ENCODE assay signal across 19 mouse cellular contexts in the genomic region with DNA sequence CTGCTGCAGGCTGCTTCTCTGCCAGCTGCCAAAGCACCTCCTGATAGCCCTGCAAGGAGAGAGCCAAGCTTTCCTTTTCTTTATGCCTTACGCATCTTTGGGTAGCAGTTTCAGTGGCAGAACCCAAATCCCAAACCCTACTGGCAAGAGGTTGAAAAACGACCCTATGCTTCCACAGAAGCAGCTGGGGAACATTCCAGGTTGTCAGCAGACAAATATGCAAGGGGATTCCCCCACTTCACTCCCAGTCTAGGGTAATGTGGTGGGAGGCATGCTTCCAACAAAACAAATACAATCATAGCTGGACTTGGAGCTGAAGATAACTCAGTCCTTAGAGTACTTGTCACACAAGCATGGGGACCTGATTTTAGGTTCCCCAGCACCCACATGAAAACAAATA.
DNase-seq lines count a peak whose midpoint lies in the region; ATAC-seq and TF ChIP-seq lines count a peak whose summit lies in the region.
"Had no signal": no experiment of that assay in that cellular context is flagged by ENCODE, and none has a peak within 500 bp of the region (broad histone marks: within the 10 kb centered on the region; RNA-seq: fewer than 3 reads in every experiment).

No protein-coding gene starts in this region.

- H3K36me3 ChIP-seq in forebrain, embryonic 13.5 days (ENCODE audit: poor library complexity, severe bottlenecking): no peaks in the 10 kb centered on the region
- no peaks in the 10 kb centered on the region for H3K36me3 ChIP-seq in forebrain, embryonic 14.5 days (ENCODE audit: control insufficient read depth, insufficient read depth, low read length)
- H3K36me3 ChIP-seq in kidney, postnatal 0 days (ENCODE audit: insufficient read depth, low read length): no peaks in the 10 kb centered on the region
- H3K36me3 ChIP-seq: embryonic facial prominence, embryonic 12.5 days; limb, embryonic 12.5 days; liver, embryonic 12.5 days; lung, embryonic 15.5 days; midbrain, embryonic 13.5 days had no signal

- H3K4me3 ChIP-seq in forebrain, embryonic 13.5 days: no peak overlapping the region
- H3K4me3 ChIP-seq in forebrain, embryonic 14.5 days (ENCODE audit: low read depth, low read length): no peak overlapping the region
- no peak overlapping the region for H3K4me3 ChIP-seq in kidney, postnatal 0 days (replicated peaks; ENCODE audit: low read depth, low read length)
- H3K4me3 ChIP-seq: embryonic facial prominence, embryonic 12.5 days; limb, embryonic 12.5 days; liver, embryonic 12.5 days; lung, embryonic 15.5 days; midbrain, embryonic 13.5 days had no signal

- ATAC-seq in forebrain, embryonic 13.5 days: no peak
- ATAC-seq in forebrain, embryonic 14.5 days: no peak
- ATAC-seq in kidney, postnatal 0 days (replicated peaks; ENCODE audit: low FRiP score, low read depth): no peak
- ATAC-seq: forebrain, embryonic 16.5 days; hindbrain, postnatal 0 days; liver, embryonic 12.5 days; midbrain, embryonic 13.5 days had no signal

- H3K9me3 ChIP-seq in forebrain, embryonic 13.5 days (replicated peaks): no peaks in the 10 kb centered on the region
- H3K9me3 ChIP-seq in forebrain, embryonic 14.5 days (replicated peaks; ENCODE audit: control insufficient read depth, low read length): no peaks in the 10 kb centered on the region
- no peaks in the 10 kb centered on the region for H3K9me3 ChIP-seq in kidney, postnatal 0 days (replicated peaks; ENCODE audit: low read length)
- H3K9me3 ChIP-seq: embryonic facial prominence, embryonic 12.5 days; limb, embryonic 12.5 days; liver, embryonic 12.5 days; lung, embryonic 15.5 days; midbrain, embryonic 13.5 days had no signal

- TF ChIP-seq CTCF in kidney, postnatal 0 days (IDR thresholded peaks at IDR 0.05; ENCODE audit: low read depth): no peak

- peak overlapping the region; percentile 10; the same call in 1 of the 2 replicates for H3K27ac ChIP-seq in forebrain, embryonic 13.5 days
- no peak overlapping the region for H3K27ac ChIP-seq in forebrain, embryonic 14.5 days (ENCODE audit: low read depth, low read length)
- H3K27ac ChIP-seq in kidney, postnatal 0 days: no peak overlapping the region; the same call in 1 of the 2 replicates
- H3K27ac ChIP-seq: embryonic facial prominence, embryonic 12.5 days; hindbrain, postnatal 0 days; limb, embryonic 12.5 days; liver, embryonic 12.5 days; lung, embryonic 15.5 days; midbrain, embryonic 13.5 days had no signal

- H3K4me1 ChIP-seq in forebrain, embryonic 13.5 days: no peaks in the 10 kb centered on the region
- no peaks in the 10 kb centered on the region for H3K4me1 ChIP-seq in forebrain, embryonic 14.5 days (ENCODE audit: control insufficient read depth, insufficient read depth, low read length)
- no peaks in the 10 kb centered on the region for H3K4me1 ChIP-seq in kidney, postnatal 0 days (replicated peaks; ENCODE audit: insufficient read depth, low read length)
- H3K4me1 ChIP-seq: embryonic facial prominence, embryonic 12.5 days; limb, embryonic 12.5 days; liver, embryonic 12.5 days; midbrain, embryonic 13.5 days had no signal

- no peak for DNase-seq in forebrain, embryonic 14.5 days (ENCODE audit: low spot score)
- DNase-seq in kidney, postnatal 0 days (ENCODE audit: low spot score): peak; percentile 46
- DNase-seq in kidney, postnatal 14 days: no peak
- peak; percentile 96 for DNase-seq in 3T3-L1 (ENCODE audit: low read depth, low spot score)
- peak; percentile 7 for DNase-seq in heart, postnatal 4 days
- DNase-seq in layer of hippocampus, postnatal 10 days (ENCODE audit: low spot score in 2 of 2): no peak
- DNase-seq: adrenal gland, postnatal 10 days; cerebellum, adult 9-10 months; gastrocnemius, postnatal 36 days; kidney, adult 18-20 months; thymus, postnatal 14 days had no signal

- H3K9ac ChIP-seq in forebrain, embryonic 13.5 days: no peak overlapping the region
- H3K9ac ChIP-seq in forebrain, embryonic 14.5 days (ENCODE audit: low read length): no peak overlapping the region
- H3K9ac ChIP-seq in kidney, postnatal 0 days (ENCODE audit: low read depth, low read length): no peak overlapping the region
- H3K9ac ChIP-seq: embryonic facial prominence, embryonic 12.5 days; limb, embryonic 12.5 days; liver, embryonic 12.5 days; lung, embryonic 15.5 days; midbrain, embryonic 13.5 days had no signal

- H3K27me3 ChIP-seq in forebrain, embryonic 13.5 days: no peaks in the 10 kb centered on the region
- H3K27me3 ChIP-seq in forebrain, embryonic 14.5 days (replicated peaks; ENCODE audit: control insufficient read depth, insufficient read depth, low read length): no peaks in the 10 kb centered on the region
- H3K27me3 ChIP-seq in kidney, postnatal 0 days (ENCODE audit: insufficient read depth, low read length): no peaks in the 10 kb centered on the region
- H3K27me3 ChIP-seq: embryonic facial prominence, embryonic 12.5 days; limb, embryonic 12.5 days; liver, embryonic 12.5 days; lung, embryonic 15.5 days; midbrain, embryonic 13.5 days had no signal

- H3K4me2 ChIP-seq in forebrain, embryonic 13.5 days: no peak overlapping the region
- no peak overlapping the region for H3K4me2 ChIP-seq in forebrain, embryonic 14.5 days (ENCODE audit: low read length)
- H3K4me2 ChIP-seq in kidney, postnatal 0 days (ENCODE audit: low read length): no peak overlapping the region
- H3K4me2 ChIP-seq: embryonic facial prominence, embryonic 12.5 days; limb, embryonic 12.5 days; liver, embryonic 12.5 days; lung, embryonic 15.5 days; midbrain, embryonic 13.5 days had no signal

- WGBS in forebrain, embryonic 13.5 days: 72% methylated on average over 2 of the region's 2 CpGs
- 61% methylated on average over 2 of the region's 2 CpGs for WGBS in forebrain, embryonic 14.5 days
- 40% methylated on average over 2 of the region's 2 CpGs for WGBS in kidney, postnatal 0 days

Comparison
In these comparisons a context has a peak if more than half of its experiments do, and no peak if none do; other contexts are left out.
1. DNase-seq: peak in kidney, postnatal 0 days (single experiment), 3T3-L1 (single experiment) and heart, postnatal 4 days (single experiment); none in forebrain, embryonic 14.5 days (single experiment), kidney, postnatal 14 days (single experiment) and layer of hippocampus, postnatal 10 days (0 of 2).